Mouse (Mus musculus) frontal cortex, postnatal 36 days (tissue): ENCODE results near the gene Mab21l2.

Experiments
- DNase-seq, 2 experiments: peaks; one replicate each; pipeline ENCODE4 v3.0.0; 2022; ENCODE audit warnings: low spot score in 2 of 2

Gene Mab21l2

GRCm38 (mm10) chr3:86548091-86549015, at the start of gene Mab21l2:
Mab21l2 (minus strand) TSS chr3:86548629.
- DNase-seq: no peak

GRCm38 (mm10) chr3:86575312-86575711, 26.9 kb upstream of the Mab21l2 start:
- DNase-seq: no peak

GRCm38 (mm10) chr3:86572519-86573244, 24.3 kb upstream of the Mab21l2 start:
- DNase-seq: no peak

GRCm38 (mm10) chr3:86571518-86571917, 23.1 kb upstream of the Mab21l2 start:
- DNase-seq: no peak

- DNase-seq: no peak
Measured at GRCm38 (mm10) chr3:86567312-86567711, 18.9 kb upstream of the Mab21l2 start.

- no peak for DNase-seq
Measured at GRCm38 (mm10) chr3:86561396-86561795, 13.0 kb upstream of the Mab21l2 start.

- DNase-seq: no peak
Measured at GRCm38 (mm10) chr3:86561023-86561344, 12.6 kb upstream of the Mab21l2 start.

- no peak for DNase-seq
Measured at GRCm38 (mm10) chr3:86560281-86561022, 12.0 kb upstream of the Mab21l2 start.

GRCm38 (mm10) chr3:86559635-86560034, 11.2 kb upstream of the Mab21l2 start:
- DNase-seq: no peak

- no peak for DNase-seq
Measured at GRCm38 (mm10) chr3:86558976-86559375, 10.5 kb upstream of the Mab21l2 start.

- DNase-seq: no peak
Measured at GRCm38 (mm10) chr3:86552170-86552569, 3.7 kb upstream of the Mab21l2 start.

GRCm38 (mm10) chr3:86551011-86551728, 2.7 kb upstream of the Mab21l2 start:
- DNase-seq: no peak

GRCm38 (mm10) chr3:86550301-86551010, 2.0 kb upstream of the Mab21l2 start:
- DNase-seq: no peak

GRCm38 (mm10) chr3:86547251-86547791, 1.1 kb downstream of the Mab21l2 start:
- DNase-seq: no peak

- peak; percentile 46 for DNase-seq
Measured at GRCm38 (mm10) chr3:86546471-86547250, 1.8 kb downstream of the Mab21l2 start.

- no peak for DNase-seq
Measured at GRCm38 (mm10) chr3:86545945-86546344, 2.5 kb downstream of the Mab21l2 start.

GRCm38 (mm10) chr3:86544785-86545184, 3.6 kb downstream of the Mab21l2 start:
- no peak for DNase-seq

GRCm38 (mm10) chr3:86541863-86542397, 6.5 kb downstream of the Mab21l2 start:
- no peak for DNase-seq

- DNase-seq: no peak
Measured at GRCm38 (mm10) chr3:86541074-86541614, 7.3 kb downstream of the Mab21l2 start.
